Mouse (Mus musculus): ENCODE measurements around the gene Slc35g3. TPM values are rescaled to one million over a fixed set of nuclear protein-coding genes. Genes with fewer than 3 reads are reported as not detected.

Slc35g3 gene
- polyA plus RNA-seq, 1 experiment from 2014 or later = 0.26 TPM

GRCm38 (mm10) chr11:69763551-69763950 lies 1.8 kb upstream of the Slc35g3 start:
- Histone ChIP-seq H3K27me3 (no peaks in the 10 kb centered on the region), H3K36me3 (no peaks in the 10 kb centered on the region), H3K4me1 (peaks cover 36% of the 10 kb centered on the region), H3K27ac (no peak overlapping the region), H3K4me2 (no peak overlapping the region), H3K9ac (no peak overlapping the region), H3K4me3 (no peak overlapping the region), H3K9me3 (no peaks in the 10 kb centered on the region)
- no peak for ATAC-seq (ENCODE audit: borderline replicate concordance, extremely low read depth, low FRiP score, low TSS enrichment)
- 68% methylated on average over 7 of the region's 7 CpGs for WGBS

- no peak overlapping the region for H3K4me2 ChIP-seq
- H3K27ac ChIP-seq = no peak overlapping the region
- H3K27me3 ChIP-seq = no peaks in the 10 kb centered on the region
- H3K9ac ChIP-seq = no peak overlapping the region
- no peaks in the 10 kb centered on the region for H3K9me3 ChIP-seq
- H3K4me1 ChIP-seq = peaks cover 33% of the 10 kb centered on the region
- no peak for ATAC-seq (ENCODE audit: borderline replicate concordance, extremely low read depth, low FRiP score, low TSS enrichment)
- no peaks in the 10 kb centered on the region for H3K36me3 ChIP-seq
- 92% methylated on average over 7 of the region's 7 CpGs for WGBS
- no peak overlapping the region for H3K4me3 ChIP-seq
Measured at GRCm38 (mm10) chr11:69760901-69761200, 917 bp downstream of the Slc35g3 start.

- no peak overlapping the region for H3K4me3 ChIP-seq
- no peaks in the 10 kb centered on the region for H3K36me3 ChIP-seq
- H3K27ac ChIP-seq = peak overlapping the region; percentile 99
- H3K4me2 ChIP-seq = peak overlapping the region; percentile 81
- no peaks in the 10 kb centered on the region for H3K27me3 ChIP-seq
- H3K9me3 ChIP-seq = no peaks in the 10 kb centered on the region
- 0 out of 2 replicates have a peak overlapping the region, but pooled peaks have one; percentile 4 for H3K9ac ChIP-seq
- ATAC-seq (ENCODE audit: borderline replicate concordance, extremely low read depth, low FRiP score, low TSS enrichment) = no peak
- WGBS = 81% methylated on average over 14 of the region's 14 CpGs
- H3K4me1 ChIP-seq = peaks cover 36% of the 10 kb centered on the region
Measured at GRCm38 (mm10) chr11:69760160-69760900, 1.4 kb downstream of the Slc35g3 start.

- Histone ChIP-seq H3K36me3 (no peaks in the 10 kb centered on the region), H3K4me2 (peak overlapping the region; percentile 81), H3K4me1 (peaks cover 39% of the 10 kb centered on the region), H3K9me3 (no peaks in the 10 kb centered on the region), H3K27ac (peak overlapping the region; percentile 99), H3K27me3 (no peaks in the 10 kb centered on the region), H3K9ac (peak overlapping the region; percentile 60), H3K4me3 (peak overlapping the region; percentile 46)
- WGBS = under 1% methylated on average over 37 of the region's 37 CpGs
- peak; percentile 89 for ATAC-seq (ENCODE audit: borderline replicate concordance, extremely low read depth, low FRiP score, low TSS enrichment)
Measured at GRCm38 (mm10) chr11:69758971-69759721, 2.6 kb downstream of the Slc35g3 start.

DNA sequence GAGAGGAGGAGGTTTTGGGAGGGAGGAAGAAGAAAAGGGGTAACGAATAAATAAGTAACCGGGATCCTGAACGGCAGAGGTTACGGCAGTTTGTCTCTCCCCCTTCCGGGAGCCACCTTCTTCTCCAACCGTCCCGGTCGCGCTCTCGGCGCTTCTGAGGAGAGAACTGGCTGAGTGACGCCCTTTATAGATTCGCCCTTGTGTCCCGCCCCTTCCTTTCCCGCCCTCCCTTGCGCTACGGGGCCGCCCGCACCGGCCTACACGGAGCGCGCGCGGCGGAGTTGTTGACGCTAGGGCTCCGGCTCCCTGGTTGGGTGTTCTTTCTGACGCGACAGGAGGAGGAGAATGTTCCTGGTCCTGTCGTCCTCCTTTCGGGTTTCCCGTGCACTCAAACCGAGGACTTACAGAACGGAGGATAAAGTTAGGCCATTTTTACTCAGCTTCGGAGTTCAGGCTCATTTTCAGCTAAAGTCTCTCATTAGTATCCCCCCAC lies 3.2 kb downstream of the Slc35g3 start, which contains the start of gene Polr2a:
TSS of gene Polr2a (minus strand) at position 160 of the 493 bp plus-strand sequence.
- Histone ChIP-seq H3K4me3 (peak within 1 kb of the TSS; percentile 46), H3K36me3 (no peaks in the 10 kb centered on the region), H3K27ac (peak within 1 kb of the TSS; percentile 99), H3K27me3 (no peaks in the 10 kb centered on the region), H3K4me1 (peaks cover 43% of the 10 kb centered on the region), H3K9me3 (no peaks in the 10 kb centered on the region), H3K9ac (peak within 1 kb of the TSS; percentile 66), H3K4me2 (peak within 1 kb of the TSS; percentile 81)
- under 1% methylated on average over 36 of the region's 36 CpGs for WGBS
- ATAC-seq (ENCODE audit: borderline replicate concordance, extremely low read depth, low FRiP score, low TSS enrichment) = peak; percentile 97

DNA sequence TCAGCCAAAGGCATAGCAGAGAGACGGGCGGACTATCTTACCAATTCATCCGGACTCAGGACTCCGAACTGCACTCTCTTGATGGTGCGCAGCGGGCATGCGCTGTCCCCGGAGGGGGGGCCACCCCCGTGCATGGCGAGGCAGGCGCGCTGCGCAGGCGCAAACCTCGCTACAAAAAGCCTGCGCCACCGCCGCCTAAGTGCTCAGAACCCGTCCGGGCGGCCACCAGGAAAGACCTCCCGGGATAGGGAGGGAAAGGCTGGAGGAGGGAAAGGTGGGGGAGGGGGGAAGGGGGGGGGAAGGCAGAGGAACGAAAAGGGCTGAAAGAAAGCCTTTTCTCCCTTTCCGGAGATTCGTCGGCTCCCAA lies 3.7 kb downstream of the Slc35g3 start:
- peak; percentile 90 for ATAC-seq (ENCODE audit: borderline replicate concordance, extremely low read depth, low FRiP score, low TSS enrichment)
- peak overlapping the region; percentile 46 for H3K4me3 ChIP-seq
- H3K27me3 ChIP-seq = no peaks in the 10 kb centered on the region
- H3K9me3 ChIP-seq = no peaks in the 10 kb centered on the region
- H3K4me1 ChIP-seq = peaks cover 45% of the 10 kb centered on the region
- under 1% methylated on average over 26 of the region's 26 CpGs for WGBS
- H3K27ac ChIP-seq = peak overlapping the region; percentile 99
- H3K9ac ChIP-seq = peak overlapping the region; percentile 66
- peak overlapping the region; percentile 81 for H3K4me2 ChIP-seq
- no peaks in the 10 kb centered on the region for H3K36me3 ChIP-seq

GRCm38 (mm10) chr11:69757303-69758089 lies 4.3 kb downstream of the Slc35g3 start:
- no peak for ATAC-seq (ENCODE audit: borderline replicate concordance, extremely low read depth, low FRiP score, low TSS enrichment)
- Histone ChIP-seq H3K9me3 (no peaks in the 10 kb centered on the region), H3K27me3 (no peaks in the 10 kb centered on the region), H3K9ac (peak overlapping the region; percentile 66), H3K4me1 (peaks cover 50% of the 10 kb centered on the region), H3K4me3 (peak overlapping the region; percentile 46), H3K4me2 (peak overlapping the region; percentile 81), H3K36me3 (no peaks in the 10 kb centered on the region), H3K27ac (peak overlapping the region; percentile 99; the same call in 1 of the 2 replicates)
- 31% methylated on average over 9 of the region's 9 CpGs for WGBS

- Histone ChIP-seq H3K9me3 (no peaks in the 10 kb centered on the region), H3K4me2 (no peak overlapping the region), H3K4me1 (peaks cover 39% of the 10 kb centered on the region), H3K27ac (no peak overlapping the region), H3K27me3 (no peaks in the 10 kb centered on the region), H3K9ac (no peak overlapping the region), H3K4me3 (no peak overlapping the region), H3K36me3 (no peaks in the 10 kb centered on the region)
- WGBS = 50% methylated on average over 3 of the region's 3 CpGs
- no peak for ATAC-seq (ENCODE audit: borderline replicate concordance, extremely low read depth, low FRiP score, low TSS enrichment)
Measured at GRCm38 (mm10) chr11:69754701-69755100, 7.1 kb downstream of the Slc35g3 start.

- no peaks in the 10 kb centered on the region for H3K27me3 ChIP-seq
- ATAC-seq (ENCODE audit: borderline replicate concordance, extremely low read depth, low FRiP score, low TSS enrichment) = no peak
- no peaks in the 10 kb centered on the region for H3K36me3 ChIP-seq
- no peak overlapping the region for H3K4me3 ChIP-seq
- WGBS = 86% methylated on average over 5 of the region's 5 CpGs
- no peaks in the 10 kb centered on the region for H3K9me3 ChIP-seq
- no peak overlapping the region for H3K9ac ChIP-seq
- no peak overlapping the region for H3K27ac ChIP-seq
- no peak overlapping the region for H3K4me2 ChIP-seq
- H3K4me1 ChIP-seq = peaks cover 36% of the 10 kb centered on the region
Measured at GRCm38 (mm10) chr11:69754233-69754632, 7.5 kb downstream of the Slc35g3 start.

- Histone ChIP-seq H3K27ac (no peak overlapping the region), H3K4me3 (no peak overlapping the region), H3K27me3 (no peaks in the 10 kb centered on the region), H3K4me2 (no peak overlapping the region), H3K36me3 (peaks cover 4% of the 10 kb centered on the region), H3K4me1 (peaks cover 36% of the 10 kb centered on the region), H3K9ac (no peak overlapping the region), H3K9me3 (no peaks in the 10 kb centered on the region)
- ATAC-seq (ENCODE audit: borderline replicate concordance, extremely low read depth, low FRiP score, low TSS enrichment) = no peak
Measured at GRCm38 (mm10) chr11:69752686-69753085, 9.1 kb downstream of the Slc35g3 start.

DNA sequence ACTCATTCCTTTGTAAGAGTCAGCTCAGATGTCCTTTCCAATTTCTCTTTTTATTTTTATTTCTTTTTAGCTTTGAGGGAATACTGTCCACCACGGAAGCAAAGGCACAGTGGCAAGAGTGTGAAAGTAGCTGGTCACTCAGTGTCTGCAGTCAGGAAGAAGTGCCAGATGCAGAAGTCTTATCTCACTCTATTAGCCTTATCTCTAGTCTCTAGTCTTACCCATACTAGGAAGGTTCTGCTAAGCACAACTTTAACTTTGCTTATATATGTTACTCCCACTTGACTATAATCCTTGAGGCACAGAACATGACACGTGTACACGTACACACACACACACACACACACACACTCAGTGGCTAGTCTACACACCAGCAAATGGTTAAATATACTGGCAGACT lies 10.1 kb downstream of the Slc35g3 start:
- WGBS = 53% methylated on average over 3 of the region's 3 CpGs
- no peak overlapping the region for H3K9ac ChIP-seq

More for the DNA sequence above, 10.1 kb downstream of the Slc35g3 start:
- no peak for ATAC-seq (ENCODE audit: borderline replicate concordance, extremely low read depth, low FRiP score, low TSS enrichment)
- Histone ChIP-seq H3K4me3 (no peak overlapping the region), H3K36me3 (peaks cover 13% of the 10 kb centered on the region), H3K4me1 (peaks cover 29% of the 10 kb centered on the region), H3K9me3 (no peaks in the 10 kb centered on the region), H3K4me2 (no peak overlapping the region), H3K27me3 (no peaks in the 10 kb centered on the region), H3K27ac (no peak overlapping the region)
